Mouse (Mus musculus) heart, embryonic 10.5 days (tissue): ENCODE results near the gene Eogt. TPM values are rescaled to one million over a fixed set of nuclear protein-coding genes. Genes with fewer than 3 reads are reported as not detected.
A peak's percentile ranks its signal among the peaks of the same experiment; 100 is the strongest.

ENCODE experiments used
- DNase-seq: peaks from one replicate; pipeline ENCODE4 v3.0.0-alpha.2; 2017; ENCODE audit warnings: low spot score
- H3K27ac ChIP-seq: fragments of 300-500 bp; sonication (generic); 2 replicates; pipeline ENCODE4 v1.5.1; 2016; ENCODE audit warnings: mild to moderate bottlenecking
- H3K27me3 ChIP-seq: fragments of 300-500 bp; sonication (generic); 2 replicates; pipeline ENCODE4 v1.6.1; 2016; ENCODE audit warnings: mild to moderate bottlenecking; ENCODE audit not compliant: poor library complexity, insufficient read depth, severe bottlenecking
- H3K36me3 ChIP-seq: fragments of 300-500 bp; sonication (generic); 2 replicates; pipeline ENCODE4 v1.6.1; 2016; ENCODE audit warnings: mild to moderate bottlenecking, moderate library complexity
- H3K4me1 ChIP-seq: fragments of 300-500 bp; sonication (generic); 2 replicates; pipeline ENCODE4 v1.6.1; 2016; ENCODE audit warnings: mild to moderate bottlenecking
- H3K4me3 ChIP-seq: fragments of 300-500 bp; sonication (generic); 2 replicates; pipeline ENCODE4 v1.5.1; 2016; ENCODE audit warnings: mild to moderate bottlenecking, moderate library complexity
- H3K9me3 ChIP-seq: fragments of 300-500 bp; sonication (generic); 2 replicates; pipeline ENCODE4 v1.6.1; 2016; ENCODE audit warnings: mild to moderate bottlenecking, moderate library complexity
- WGBS: fragments of 180-500 bp; shearing (Covaris S2); methylation state at CpG from one replicate; pipeline ENCODE4 v1.1.7; 2016; 5-methylcytosine and 5-hydroxymethylcytosine counted together
- polyA plus RNA-seq: library from polyadenylated mRNA; unstranded; fragments of >200 nt; fragmentation: Nextera tagmentation; extraction: Ambion mirVana; gene quantifications from 2 replicates; pipeline ENCODE4 v1.2.1, GENCODE M21; 2016

Eogt gene
- polyA plus RNA-seq, 1 experiment from 2014 or later: 11.2 TPM

DNA sequence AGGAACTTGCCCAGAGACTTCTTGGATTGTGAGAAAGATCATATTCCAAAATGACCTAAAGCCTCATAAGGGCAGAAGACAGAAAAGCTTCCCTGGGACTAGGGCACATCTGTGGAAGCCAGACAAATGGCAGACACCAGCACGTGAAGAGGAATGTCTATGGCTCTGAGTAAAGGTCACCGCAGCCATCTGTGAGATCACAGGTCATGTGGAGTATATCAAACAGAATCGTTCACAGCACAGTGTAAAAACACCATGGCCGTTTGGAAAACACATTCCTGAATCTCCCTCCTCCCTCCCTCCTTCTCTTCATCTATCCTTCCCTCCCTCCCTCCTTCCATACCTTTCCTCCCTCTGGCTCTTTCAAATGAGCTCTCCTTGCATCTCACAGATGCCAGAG, 17.2 kb downstream of the Eogt start:
- WGBS: 56% methylated on average over 4 of the region's 4 CpGs
- H3K4me3 ChIP-seq: no peak overlapping the region
- no peaks in the 10 kb centered on the region for H3K27me3 ChIP-seq
- peaks cover 43% of the 10 kb centered on the region; the same call in 1 of the 2 replicates for H3K36me3 ChIP-seq
- no peaks in the 10 kb centered on the region for H3K4me1 ChIP-seq
- no peak overlapping the region for H3K27ac ChIP-seq
- no peaks in the 10 kb centered on the region for H3K9me3 ChIP-seq
- no peak for DNase-seq

DNA sequence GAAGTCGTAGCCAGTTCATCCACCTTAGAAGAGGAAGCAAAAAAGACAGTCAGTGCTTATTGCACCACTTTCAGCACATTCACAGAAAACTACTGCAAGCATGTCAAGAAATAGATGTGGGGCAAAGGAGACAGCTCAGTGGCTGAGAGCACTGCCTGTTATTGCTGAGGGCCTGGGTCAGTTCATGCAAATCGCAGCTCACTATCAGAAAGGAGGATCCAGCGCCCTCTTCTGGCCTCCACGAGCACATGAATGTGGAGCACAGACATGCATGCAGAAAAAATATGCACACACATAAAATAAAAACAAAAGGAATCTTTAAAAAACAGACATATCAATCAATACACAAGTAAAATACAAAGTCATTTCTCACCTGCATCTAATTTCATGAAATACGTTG, 18.0 kb downstream of the Eogt start:
- no peak for DNase-seq
- 65% methylated on average over 5 of the region's 5 CpGs for WGBS

DNA sequence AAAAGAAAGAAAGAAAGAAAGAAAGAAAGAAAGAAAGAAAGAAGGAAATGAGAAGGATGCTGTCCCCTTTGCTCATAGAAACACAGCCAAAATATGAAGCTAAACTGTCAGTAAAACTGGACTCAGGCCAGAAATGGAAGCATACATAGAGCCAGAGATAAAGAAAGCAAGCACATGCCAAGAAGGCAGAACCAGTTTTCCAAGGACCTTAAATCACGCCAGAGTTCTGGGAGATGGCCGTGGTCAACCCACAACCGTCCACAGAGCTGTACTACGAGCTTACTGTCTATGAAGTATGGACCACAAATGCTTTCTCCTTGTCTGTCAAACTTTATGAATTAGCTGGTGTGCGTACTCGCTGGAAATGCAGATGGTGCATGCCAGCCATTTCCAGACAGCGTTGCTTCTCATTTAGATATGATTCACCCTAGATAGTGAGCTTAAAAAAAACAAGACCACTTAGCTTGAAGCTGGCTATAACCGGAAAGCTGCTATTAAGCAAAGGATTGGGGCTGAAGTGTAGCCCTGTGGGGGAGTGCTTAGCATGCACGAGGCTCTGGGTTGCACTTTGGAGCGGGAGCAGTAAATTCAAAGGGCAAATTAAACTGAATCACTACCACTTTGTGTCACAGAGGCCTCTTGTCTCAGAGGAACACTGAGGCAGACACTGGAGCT, 24.5 kb downstream of the Eogt start:
- no peaks in the 10 kb centered on the region for H3K4me1 ChIP-seq
- H3K4me3 ChIP-seq: no peak overlapping the region
- H3K36me3 ChIP-seq: peaks cover 30% of the 10 kb centered on the region; the same call in 1 of the 2 replicates
- WGBS: 77% methylated on average over 10 of the region's 10 CpGs
- no peaks in the 10 kb centered on the region for H3K9me3 ChIP-seq
- H3K27ac ChIP-seq: no peak overlapping the region
- no peaks in the 10 kb centered on the region for H3K27me3 ChIP-seq
- no peak for DNase-seq

More for the DNA sequence above, 18.0 kb downstream of the Eogt start:
- no peaks in the 10 kb centered on the region for H3K4me1 ChIP-seq
- H3K4me3 ChIP-seq: no peak overlapping the region
- H3K36me3 ChIP-seq: peaks cover 43% of the 10 kb centered on the region; the same call in 1 of the 2 replicates
- H3K27ac ChIP-seq: no peak overlapping the region
- H3K27me3 ChIP-seq: no peaks in the 10 kb centered on the region
- no peaks in the 10 kb centered on the region for H3K9me3 ChIP-seq

DNA sequence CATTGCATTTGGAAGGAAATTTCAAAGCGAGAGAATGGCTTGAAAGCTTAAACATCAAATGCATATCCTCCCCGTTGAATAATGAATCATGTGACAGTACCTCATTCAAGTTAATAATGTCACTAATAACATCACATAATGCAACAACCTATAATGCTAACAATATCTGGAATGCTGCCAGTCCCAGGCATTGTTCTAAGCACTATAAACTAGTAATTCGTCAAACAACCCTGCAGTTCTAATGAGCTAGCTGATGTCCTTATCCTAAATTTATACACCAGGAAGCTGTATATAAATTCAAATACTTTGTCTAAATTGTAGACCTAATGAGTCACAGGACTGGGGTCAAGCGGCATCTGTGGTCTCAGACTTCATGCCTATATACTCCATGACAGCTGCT, 28.1 kb downstream of the Eogt start:
- no peak for DNase-seq
- Histone ChIP-seq H3K27ac (no peak overlapping the region), H3K36me3 (peaks cover 40% of the 10 kb centered on the region; the same call in 1 of the 2 replicates), H3K4me1 (no peaks in the 10 kb centered on the region), H3K4me3 (no peak overlapping the region), H3K9me3 (no peaks in the 10 kb centered on the region), H3K27me3 (no peaks in the 10 kb centered on the region)
- WGBS: 86% methylated on average over 4 of the region's 4 CpGs

DNA sequence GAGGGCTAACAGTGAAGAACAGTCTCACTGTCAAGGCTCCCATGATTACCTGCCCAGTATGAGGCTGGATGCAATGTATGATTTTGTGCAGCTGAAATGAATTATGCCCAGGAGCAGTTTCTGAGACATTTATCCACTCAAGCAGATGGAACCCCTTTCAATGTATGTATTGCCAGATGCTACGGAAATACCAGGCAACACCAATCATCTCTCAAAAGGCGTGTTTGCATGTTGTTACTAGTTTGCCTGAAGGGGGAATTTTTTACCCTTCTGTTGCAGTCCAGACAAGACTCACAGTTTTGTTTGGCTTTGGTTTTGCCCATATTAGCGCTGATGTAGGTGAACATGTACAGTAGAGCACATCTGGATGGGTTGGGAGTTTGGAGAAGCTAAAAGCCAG, 30.7 kb downstream of the Eogt start:
- Histone ChIP-seq H3K4me1 (no peaks in the 10 kb centered on the region), H3K27ac (no peak overlapping the region), H3K36me3 (peaks cover 38% of the 10 kb centered on the region), H3K4me3 (no peak overlapping the region), H3K27me3 (no peaks in the 10 kb centered on the region), H3K9me3 (no peaks in the 10 kb centered on the region)
- DNase-seq: no peak
- WGBS: 90% methylated on average over 3 of the region's 3 CpGs

DNA sequence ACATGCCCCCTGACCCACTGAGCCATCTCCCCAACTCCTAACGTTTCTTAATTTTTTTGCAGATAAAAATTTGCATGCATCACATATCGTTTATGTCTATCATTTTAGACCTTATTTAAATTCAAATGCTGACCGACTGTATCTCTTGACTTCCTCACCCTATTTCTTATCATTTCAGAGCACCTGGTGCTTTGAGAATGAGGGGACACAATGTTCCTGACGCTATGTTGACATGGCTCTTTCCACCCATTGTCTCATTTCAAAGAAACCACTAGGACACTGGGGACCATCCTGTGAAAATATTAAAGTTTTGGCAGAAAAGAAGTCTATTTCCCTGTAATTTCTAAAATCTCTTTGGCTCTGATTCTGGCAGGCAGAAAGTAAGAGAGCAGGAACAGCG, 32.1 kb downstream of the Eogt start:
- no peak for DNase-seq
- H3K27ac ChIP-seq: no peak overlapping the region
- H3K27me3 ChIP-seq: no peaks in the 10 kb centered on the region
- peaks cover 50% of the 10 kb centered on the region for H3K36me3 ChIP-seq
- H3K4me1 ChIP-seq: no peaks in the 10 kb centered on the region
- no peaks in the 10 kb centered on the region for H3K9me3 ChIP-seq
- 76% methylated on average over 5 of the region's 5 CpGs for WGBS
- no peak overlapping the region for H3K4me3 ChIP-seq

DNA sequence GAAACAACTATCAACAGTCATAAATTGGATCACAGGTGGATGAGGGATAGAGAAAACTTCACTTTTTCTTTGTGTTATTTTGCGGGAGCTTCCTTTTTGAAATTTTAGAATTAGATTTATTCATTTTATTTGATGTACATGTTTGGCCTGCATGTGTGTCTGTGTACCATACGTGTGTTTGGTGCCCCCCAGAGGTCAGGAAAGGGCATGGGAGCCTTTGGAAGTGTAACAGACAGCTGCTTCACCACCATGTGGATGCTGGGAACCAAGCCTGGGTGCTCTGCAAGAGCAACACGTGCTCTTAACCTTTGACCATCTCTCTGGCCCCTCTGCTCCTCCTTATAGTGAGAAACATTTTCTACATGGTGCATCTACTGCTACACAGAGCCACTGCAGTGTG, 34.2 kb downstream of the Eogt start:
- H3K4me1 ChIP-seq: no peaks in the 10 kb centered on the region
- H3K27me3 ChIP-seq: no peaks in the 10 kb centered on the region
- no peak overlapping the region for H3K4me3 ChIP-seq
- 64% methylated on average over 3 of the region's 3 CpGs for WGBS
- peaks cover 50% of the 10 kb centered on the region for H3K36me3 ChIP-seq
- no peak overlapping the region for H3K27ac ChIP-seq
- no peak for DNase-seq
- H3K9me3 ChIP-seq: no peaks in the 10 kb centered on the region

DNA sequence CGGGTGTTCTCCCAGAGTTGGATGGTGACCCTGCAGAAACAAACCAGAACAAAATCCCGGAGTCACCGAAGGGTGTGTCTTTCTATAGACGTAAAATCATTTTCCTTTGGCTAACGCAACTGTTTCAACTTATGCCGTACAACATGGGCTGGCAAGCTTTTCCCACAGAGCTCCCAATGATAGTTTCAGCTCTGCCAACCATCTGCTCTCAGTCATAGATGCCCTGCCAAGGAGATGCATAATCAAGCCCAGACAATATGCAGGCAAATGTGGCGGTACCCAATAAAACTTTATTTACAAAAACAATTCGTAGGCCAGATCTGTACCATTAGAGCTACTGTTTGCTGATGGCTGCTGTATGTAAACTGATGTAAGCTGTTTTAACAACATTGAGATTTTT, 36.8 kb downstream of the Eogt start:
- H3K27ac ChIP-seq: no peak overlapping the region
- WGBS: 92% methylated on average over 8 of the region's 8 CpGs
- no peak for DNase-seq
- no peak overlapping the region for H3K4me3 ChIP-seq
- H3K27me3 ChIP-seq: no peaks in the 10 kb centered on the region
- no peaks in the 10 kb centered on the region for H3K9me3 ChIP-seq
- H3K36me3 ChIP-seq: peaks cover 36% of the 10 kb centered on the region
- H3K4me1 ChIP-seq: no peaks in the 10 kb centered on the region

DNA sequence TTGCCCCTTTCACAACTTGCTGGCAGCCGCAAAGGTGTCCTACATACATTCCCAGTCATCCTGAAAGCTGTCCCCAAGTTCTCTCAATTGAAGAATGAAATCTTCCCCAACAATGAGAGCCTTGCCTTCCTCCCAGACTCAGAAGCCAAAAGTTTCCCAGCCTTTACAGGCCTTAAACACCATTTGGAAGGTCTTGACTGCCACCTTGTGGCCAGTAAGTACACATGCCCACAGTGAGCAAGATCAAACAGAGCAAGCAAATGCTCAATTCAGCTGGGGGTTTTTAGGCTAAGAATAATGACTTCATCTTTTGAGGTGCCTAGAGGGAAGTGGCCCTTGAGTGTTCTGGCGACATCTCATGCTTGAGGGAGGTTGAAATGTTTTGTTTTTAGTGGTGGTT, 42.2 kb downstream of the Eogt start:
- Histone ChIP-seq H3K4me3 (no peak overlapping the region), H3K4me1 (0 out of 2 replicates have a peak, but pooled peaks cover 1% of the 10 kb centered on the region), H3K27me3 (peaks cover 16% of the 10 kb centered on the region; the same call in 1 of the 2 replicates), H3K36me3 (peaks cover 4% of the 10 kb centered on the region; the same call in 1 of the 2 replicates), H3K27ac (no peak overlapping the region), H3K9me3 (no peaks in the 10 kb centered on the region)
- no peak for DNase-seq
- 21% methylated on average over 2 of the region's 2 CpGs for WGBS

DNA sequence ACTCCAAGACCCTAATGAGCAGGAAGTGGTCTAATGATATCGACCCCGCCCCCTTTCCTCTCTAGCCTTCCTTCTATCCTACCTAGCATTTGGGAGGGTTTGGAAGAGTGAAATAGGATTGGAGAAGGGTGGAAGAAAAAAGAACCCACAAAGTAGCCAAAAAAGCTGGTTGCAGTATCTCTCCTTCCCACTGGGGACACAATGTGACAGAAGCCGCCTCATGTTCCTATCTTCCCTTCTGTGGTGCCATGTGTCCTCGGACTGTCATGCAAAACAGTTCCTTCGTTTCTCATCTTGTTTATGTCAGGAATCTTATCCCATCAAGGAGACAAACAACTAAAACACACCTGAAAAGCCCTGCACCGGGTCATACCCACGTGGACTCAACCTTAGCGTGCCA, 42.9 kb downstream of the Eogt start:
- Histone ChIP-seq H3K36me3 (no peaks in the 10 kb centered on the region), H3K4me1 (peaks cover 5% of the 10 kb centered on the region; the same call in 1 of the 2 replicates), H3K9me3 (no peaks in the 10 kb centered on the region), H3K4me3 (no peak overlapping the region), H3K27me3 (peaks cover 16% of the 10 kb centered on the region; the same call in 1 of the 2 replicates), H3K27ac (no peak overlapping the region)
- WGBS: 78% methylated on average over 8 of the region's 8 CpGs
- DNase-seq: no peak

DNA sequence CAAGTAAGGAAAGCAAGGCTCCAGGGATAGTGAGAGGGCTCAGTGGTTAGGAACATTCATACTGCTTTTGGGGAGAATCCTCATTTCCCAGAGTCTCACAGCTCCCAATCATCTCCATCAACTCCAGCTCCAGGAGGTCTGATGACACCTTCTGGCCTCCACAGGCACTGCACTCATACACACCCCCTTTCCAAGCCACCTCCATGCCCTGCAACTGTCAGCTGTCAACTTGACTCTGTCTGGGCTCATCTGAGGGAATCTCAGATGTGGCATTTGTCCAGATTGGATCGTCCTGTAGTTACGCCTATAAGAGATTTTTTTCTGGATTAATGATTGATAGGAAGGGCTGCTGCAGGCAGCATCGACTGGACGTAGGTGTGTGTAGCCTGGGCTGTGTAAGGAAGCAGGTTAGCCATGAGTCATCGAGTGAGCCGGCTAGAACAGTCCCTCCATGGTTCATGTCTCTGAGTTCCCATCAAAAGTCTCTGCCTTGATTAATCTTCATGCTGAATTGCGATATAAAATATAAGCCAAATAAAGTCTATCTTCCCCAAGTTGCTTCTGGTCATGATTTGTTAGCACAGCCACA, 44.6 kb downstream of the Eogt start:
- H3K27ac ChIP-seq: no peak overlapping the region
- H3K4me3 ChIP-seq: no peak overlapping the region
- H3K36me3 ChIP-seq: no peaks in the 10 kb centered on the region
- WGBS: 72% methylated on average over 7 of the region's 7 CpGs
- no peak for DNase-seq
- H3K27me3 ChIP-seq: peaks cover 16% of the 10 kb centered on the region; the same call in 1 of the 2 replicates
- no peaks in the 10 kb centered on the region for H3K9me3 ChIP-seq
- H3K4me1 ChIP-seq: peaks cover 5% of the 10 kb centered on the region; the same call in 1 of the 2 replicates

DNA sequence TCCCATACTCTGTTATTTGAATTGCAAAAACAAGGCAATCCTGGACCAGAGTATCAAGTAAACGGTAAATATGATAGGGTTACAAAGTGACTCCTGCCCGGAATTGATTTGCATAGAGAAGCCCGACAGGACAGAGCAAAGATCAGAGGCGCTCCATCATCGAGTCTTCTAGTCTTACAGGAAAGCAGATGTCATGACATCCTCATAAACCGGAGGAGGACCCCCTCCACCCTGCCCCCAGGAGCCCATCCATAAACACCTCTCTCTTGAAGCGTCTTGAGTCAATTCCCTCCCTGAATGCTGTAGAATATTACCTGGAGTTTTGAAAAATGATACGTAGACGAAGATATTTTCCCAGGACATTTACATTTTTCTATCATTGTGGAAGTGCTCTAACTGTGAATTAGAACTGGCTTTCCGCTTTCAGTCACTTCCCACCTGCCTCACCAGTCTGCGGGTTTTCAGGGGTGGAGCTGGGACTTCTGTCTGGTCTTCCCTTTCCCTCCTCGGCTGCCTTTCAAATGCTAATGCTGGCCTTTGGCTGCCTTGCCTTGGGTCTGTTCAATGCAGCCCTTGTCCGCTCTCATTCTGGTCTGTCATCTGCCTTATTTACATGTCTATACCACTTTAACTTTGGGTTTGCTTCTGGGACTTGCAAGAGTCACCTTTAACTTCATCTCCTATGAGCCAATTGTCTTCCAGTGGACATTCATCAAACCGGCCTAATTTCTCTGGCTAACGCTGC, 46.9 kb downstream of the Eogt start:
- Histone ChIP-seq H3K27ac (no peak overlapping the region), H3K4me3 (peak overlapping the region; percentile 15; the same call in 1 of the 2 replicates), H3K4me1 (peaks cover 5% of the 10 kb centered on the region; the same call in 1 of the 2 replicates), H3K36me3 (no peaks in the 10 kb centered on the region), H3K9me3 (no peaks in the 10 kb centered on the region), H3K27me3 (peaks cover 16% of the 10 kb centered on the region; the same call in 1 of the 2 replicates)
- no peak for DNase-seq
- 7% methylated on average over 15 of the region's 15 CpGs for WGBS
